Mouse (Mus musculus) kidney, adult 18-20 months (tissue): ENCODE measurements around the gene Lingo1.
A peak's percentile ranks its signal among the peaks of the same experiment; 100 is the strongest.

ENCODE experiments used
- DNase-seq: peaks from one replicate; pipeline ENCODE4 v3.0.0; 2021

Gene Lingo1

DNA sequence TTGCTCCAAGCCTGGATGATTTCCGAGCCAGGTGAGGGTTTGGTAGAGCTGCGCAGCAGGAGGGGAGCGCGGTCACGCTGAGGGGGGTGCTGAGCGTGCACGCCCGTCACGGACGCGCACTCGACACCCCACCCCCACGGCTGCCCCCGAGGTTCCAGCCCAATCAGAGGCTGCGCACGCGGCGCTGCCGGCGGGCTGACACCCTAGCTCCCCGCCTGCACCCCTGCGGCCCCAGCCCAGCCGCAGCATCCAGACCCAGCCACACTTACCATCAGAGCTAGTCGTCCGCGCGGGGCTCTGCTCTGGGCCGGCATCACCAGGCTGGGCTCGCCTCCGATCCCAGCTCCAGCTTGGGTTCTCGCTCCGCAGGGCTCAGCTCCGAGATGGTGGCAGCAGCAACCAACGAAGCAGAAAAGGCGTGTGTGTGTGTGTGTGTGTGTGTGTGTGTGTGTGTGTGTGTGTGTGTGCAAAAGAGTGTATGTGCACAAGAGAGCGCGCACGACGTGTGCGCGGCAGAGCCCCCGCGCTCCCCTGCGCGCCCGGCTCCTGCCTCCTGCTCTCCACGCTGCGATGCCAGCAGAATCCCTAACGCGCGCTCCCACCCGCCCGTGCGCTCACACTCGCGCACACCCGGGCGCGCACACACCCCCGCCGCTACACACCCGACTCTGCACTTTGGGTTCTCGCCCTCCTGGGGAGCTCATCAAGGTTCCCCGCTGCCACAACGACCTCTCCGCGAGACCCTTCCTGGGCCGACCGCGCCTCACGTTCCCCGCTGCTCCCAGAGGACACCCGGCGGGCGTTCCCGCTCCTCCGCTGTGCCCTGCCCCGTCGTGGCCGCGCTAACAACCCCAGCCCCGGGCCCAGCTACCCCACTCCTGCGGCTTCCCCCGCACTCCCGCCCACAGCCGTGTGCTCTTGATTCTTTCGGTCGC is at the start of gene Lingo1:
Gene Lingo1 (minus strand): TSS at position 748 of the 935 bp plus-strand sequence.
- DNase-seq = no peak

GRCm38 (mm10) chr9:56844644-56845043 is 48.4 kb upstream of the Lingo1 start:
- DNase-seq = no peak

- DNase-seq = peak; percentile 77
Observed at GRCm38 (mm10) chr9:56843679-56844188, 47.5 kb upstream of the Lingo1 start.

DNA sequence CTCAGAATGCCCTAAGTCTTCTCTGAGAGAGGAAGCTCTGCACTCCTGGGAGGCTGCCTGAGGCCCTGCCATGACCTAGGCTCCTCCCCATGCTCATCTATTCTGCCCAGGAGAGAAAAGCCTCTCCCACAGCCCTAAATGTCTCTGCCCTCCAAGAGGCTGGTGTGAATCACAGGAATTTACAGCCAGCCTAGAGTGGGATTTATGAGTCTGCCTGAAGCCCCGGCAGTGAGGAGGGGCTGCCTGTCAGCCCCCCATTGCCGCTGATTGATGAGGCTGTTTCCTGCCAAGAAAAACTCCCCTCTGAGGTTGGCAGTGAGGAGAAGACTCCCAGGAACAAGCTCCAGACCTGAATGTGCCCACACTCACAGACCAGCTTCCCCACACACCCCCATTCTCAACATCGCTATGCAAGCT is 46.0 kb upstream of the Lingo1 start:
- no peak for DNase-seq

DNA sequence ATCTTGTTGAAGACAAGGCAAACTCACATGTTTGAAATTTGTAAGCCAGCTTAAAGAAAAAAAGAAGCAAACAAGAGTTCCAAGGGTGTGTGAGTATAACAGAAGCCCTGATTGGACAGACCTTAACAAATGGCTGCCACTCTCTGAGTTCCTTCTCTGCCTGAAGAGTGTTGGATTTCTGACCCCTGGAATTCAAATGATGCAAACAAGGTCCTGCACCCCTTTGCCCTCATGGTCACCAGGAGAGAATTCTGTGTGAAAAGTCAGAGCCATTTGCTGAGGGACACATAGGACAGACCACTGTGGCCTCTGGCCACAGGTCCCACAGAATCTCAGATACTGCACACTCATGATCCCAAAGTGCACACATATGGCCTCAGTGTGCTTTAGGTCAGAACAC is 45.6 kb upstream of the Lingo1 start:
- DNase-seq = no peak

DNA sequence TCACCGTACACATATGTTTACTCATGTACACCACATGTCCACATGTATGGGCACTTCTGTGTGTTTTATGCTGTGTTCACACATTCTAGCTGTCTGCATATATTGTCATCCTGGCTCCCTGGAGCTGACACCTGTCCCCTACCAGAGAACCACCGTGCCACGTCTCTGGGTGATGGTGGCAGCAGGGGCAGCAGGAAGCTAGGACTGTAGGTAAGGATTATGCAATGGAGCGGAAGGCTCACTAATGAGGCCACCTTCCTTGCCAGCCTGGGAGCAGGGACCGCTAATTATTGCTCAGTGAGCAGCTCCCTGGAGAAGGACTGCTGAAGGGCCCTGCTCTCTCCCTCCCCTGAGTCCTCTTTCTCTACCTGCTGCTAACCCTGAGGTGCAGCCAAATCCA is 44.5 kb upstream of the Lingo1 start:
- no peak for DNase-seq

DNA sequence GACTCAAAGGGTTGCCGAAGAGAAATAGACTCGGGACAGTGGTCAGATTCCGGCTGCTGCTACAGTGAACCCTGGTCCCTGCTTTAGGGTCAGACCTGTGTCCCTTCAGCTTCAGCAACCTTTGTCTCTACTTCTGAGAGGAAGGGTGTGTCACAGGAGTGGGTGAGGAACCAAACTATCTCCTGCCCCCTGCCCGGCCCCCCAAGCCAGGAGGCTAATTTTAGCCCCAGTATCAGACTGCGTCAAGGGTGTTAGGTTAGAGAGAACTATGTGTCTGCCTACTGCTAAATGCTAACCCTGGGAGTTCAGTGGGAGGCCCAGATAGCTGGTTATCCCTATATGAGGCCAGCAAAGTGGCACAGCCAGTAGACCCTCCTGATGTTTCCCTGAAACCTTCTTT is 38.9 kb upstream of the Lingo1 start:
- DNase-seq = no peak

DNA sequence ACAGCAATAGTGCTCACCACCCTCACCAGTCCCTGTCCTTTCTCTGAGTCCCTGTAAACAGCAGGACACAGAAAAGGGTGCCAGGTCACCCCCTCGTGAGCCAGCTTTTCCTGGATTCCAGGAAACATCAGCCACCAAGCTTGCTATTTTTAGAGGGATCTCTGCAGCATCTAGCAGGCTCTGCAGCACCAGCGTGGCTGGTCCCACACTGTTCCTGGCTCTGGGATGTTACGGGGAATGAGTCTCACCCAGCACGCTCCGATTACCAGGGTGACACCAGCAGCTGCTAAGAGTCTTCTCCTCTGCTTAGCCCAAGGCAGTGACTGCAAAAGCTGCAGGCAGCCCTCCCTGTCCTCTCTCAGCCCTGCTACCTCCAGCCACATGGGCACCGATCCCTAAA is 36.6 kb upstream of the Lingo1 start:
- DNase-seq = no peak

- DNase-seq = no peak
Observed at GRCm38 (mm10) chr9:56831904-56832303, 35.6 kb upstream of the Lingo1 start.

DNA sequence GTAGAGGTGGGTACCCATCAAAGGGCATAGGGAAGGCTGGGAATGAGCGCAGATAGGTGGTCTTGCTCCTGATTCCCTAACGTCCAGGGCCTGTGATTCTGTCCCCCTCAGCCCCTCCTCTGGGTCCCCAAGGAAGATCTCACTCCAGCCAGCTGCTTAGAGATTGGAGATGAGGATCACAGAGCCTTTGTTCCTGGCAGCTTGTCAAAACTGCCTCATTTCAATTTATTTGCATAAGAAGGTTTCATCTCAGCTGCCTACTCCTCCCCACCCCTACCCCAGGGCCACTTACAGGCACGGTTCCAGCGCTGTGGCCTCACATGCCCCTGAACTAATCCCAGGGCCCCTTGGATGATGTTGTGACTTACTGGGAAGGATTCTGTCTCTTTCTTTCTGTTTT is 33.9 kb upstream of the Lingo1 start:
- DNase-seq = no peak

DNA sequence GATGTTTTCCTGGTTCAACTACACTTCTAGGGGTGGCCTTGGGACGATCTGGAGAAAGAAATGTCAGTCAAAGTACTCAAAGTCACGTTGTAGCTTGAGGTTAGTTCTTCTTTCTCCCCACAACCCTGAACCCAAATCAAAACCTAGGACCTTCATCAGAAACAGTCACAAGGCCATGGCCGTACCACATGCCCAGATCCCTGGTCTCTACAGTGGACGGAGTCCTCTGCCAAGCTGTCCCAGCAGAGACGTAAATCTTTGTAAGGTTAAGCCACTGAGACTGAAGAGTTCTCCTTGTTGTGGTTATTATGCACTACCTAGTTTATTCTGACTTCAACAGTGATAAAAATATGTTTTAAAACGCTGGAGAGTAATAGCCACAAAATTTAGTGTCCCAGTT is 32.6 kb upstream of the Lingo1 start:
- DNase-seq = no peak

- DNase-seq = no peak
Observed at GRCm38 (mm10) chr9:56828146-56828545, 31.9 kb upstream of the Lingo1 start.

GRCm38 (mm10) chr9:56825476-56826213 is 29.4 kb upstream of the Lingo1 start:
- DNase-seq = no peak

- DNase-seq = peak; percentile 27
Observed at GRCm38 (mm10) chr9:56824900-56825299, 28.6 kb upstream of the Lingo1 start.

DNA sequence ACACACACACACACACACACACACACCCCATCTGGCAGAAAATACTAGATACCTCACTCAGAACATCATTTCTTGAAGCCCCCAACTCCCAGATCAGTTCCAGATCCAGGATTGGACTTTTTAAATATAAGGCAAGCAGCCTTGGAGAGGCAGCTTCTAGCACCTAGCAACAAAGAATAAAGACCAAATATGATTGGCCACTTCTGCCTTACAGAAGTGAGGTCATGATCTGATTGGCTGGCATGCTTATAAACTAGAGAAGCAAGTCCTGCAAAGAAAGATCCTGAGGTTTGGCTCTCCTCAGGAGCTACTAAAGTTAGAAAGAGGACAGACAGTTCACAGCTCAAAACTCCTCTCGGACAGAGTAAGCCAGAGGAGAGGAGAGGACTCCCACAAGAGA is 14.6 kb upstream of the Lingo1 start:
- no peak for DNase-seq

DNA sequence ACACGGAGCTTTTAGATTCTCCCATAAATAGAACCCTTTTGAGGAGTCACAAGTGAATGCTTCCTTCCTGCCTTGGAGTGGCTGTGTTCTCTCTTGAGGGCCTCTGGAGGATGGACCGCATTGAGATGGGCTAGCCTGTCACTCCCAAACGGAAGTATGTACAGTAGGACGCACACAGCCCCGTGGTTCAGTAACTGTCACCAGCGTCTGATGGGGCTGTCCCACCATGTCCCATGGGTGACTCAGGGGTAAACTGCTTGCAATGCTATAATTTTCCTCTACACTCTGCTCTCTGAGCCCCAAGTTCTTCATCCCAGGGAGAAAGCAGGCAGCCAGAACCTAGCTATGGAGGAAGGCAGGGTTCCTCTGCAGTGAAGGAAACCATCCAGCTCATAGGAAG is 11.7 kb upstream of the Lingo1 start:
- DNase-seq = no peak

DNA sequence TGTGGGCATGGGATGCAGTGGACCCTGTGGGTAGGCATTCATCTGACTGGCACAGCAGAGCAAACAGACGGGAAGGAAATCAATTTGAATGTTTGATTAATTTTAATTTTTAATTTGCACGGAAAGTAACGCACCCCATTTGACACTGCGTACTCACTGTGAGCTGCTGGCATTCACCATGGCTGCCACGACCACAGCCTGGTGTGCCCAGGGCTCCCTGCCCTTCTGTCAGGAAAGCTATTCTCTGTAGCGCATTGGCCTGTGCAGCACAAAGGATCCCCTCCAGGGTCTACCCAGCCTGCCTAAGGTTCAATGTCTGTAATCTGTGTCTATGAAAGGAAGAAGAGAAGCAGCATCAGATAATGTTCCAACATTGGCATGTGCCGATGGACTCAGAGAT is 6.9 kb upstream of the Lingo1 start:
- DNase-seq = no peak

DNA sequence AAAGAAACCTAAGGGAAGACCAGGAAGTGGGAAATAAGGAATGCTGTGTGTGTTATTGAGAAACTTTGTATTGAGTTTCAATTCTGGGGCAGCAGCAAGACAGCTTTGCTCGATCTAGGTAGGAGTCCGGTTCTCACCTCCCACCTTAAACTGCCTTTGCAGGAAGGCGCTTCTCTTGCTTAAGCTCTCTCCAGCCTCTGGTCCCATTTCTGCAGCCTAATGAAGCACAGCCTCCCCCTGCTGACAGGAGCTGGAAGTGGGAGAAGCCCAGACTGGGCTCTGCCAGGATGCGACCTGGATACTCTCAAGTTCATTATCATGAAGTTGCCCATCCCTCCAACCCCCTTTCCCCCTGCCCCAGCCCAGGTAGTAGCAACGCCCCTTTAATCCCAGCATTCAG is 1.6 kb upstream of the Lingo1 start:
- peak; percentile 65 for DNase-seq

- DNase-seq = no peak
Observed at GRCm38 (mm10) chr9:56796656-56797131, 426 bp upstream of the Lingo1 start.

DNA sequence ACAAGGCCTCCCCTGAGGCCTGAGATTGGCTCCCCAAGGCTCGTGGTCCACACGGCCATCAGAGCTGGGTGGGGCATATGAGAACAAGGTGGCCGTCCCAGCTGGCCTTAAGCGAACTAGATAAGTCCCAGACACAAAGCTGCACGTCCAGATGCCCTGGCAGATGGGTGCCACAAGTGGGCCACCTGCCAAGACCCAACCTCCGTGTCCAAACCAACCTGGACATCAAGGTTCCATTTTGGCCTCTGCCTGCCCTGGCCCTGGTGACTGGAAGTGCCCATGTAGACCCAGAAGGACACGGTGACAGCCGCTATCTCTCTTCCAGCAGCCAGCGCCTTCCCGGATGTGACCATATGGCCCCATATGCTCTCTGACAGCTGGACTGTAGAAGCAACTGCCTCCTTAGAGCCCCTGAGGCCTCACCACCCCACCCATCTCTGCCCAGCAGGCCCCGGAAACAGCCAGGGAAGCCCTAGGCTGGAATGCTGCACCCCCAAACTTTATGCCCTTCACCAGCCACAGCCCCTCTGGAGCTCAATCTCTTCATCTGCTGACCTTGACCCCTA is 4.5 kb downstream of the Lingo1 start:
- no peak for DNase-seq

DNA sequence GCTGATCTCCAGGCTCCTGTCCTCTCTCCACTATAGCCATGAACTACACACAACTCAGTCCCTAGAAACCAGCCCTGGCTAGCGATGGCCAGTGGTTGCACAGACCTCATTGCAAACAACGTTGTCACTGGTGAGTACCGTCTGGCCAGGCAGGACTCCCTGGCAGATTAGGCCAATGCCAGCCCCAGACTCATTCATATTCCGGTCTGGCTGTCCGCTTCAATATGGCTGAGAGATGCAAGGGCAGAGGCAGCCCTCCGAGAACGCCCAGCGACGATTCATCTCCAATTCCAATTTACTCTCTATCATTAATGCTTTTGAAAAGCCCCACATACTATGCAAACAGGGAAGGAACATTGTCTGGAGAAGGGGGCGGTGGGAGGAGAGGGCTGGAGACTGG is 11.7 kb downstream of the Lingo1 start:
- DNase-seq = no peak

DNA sequence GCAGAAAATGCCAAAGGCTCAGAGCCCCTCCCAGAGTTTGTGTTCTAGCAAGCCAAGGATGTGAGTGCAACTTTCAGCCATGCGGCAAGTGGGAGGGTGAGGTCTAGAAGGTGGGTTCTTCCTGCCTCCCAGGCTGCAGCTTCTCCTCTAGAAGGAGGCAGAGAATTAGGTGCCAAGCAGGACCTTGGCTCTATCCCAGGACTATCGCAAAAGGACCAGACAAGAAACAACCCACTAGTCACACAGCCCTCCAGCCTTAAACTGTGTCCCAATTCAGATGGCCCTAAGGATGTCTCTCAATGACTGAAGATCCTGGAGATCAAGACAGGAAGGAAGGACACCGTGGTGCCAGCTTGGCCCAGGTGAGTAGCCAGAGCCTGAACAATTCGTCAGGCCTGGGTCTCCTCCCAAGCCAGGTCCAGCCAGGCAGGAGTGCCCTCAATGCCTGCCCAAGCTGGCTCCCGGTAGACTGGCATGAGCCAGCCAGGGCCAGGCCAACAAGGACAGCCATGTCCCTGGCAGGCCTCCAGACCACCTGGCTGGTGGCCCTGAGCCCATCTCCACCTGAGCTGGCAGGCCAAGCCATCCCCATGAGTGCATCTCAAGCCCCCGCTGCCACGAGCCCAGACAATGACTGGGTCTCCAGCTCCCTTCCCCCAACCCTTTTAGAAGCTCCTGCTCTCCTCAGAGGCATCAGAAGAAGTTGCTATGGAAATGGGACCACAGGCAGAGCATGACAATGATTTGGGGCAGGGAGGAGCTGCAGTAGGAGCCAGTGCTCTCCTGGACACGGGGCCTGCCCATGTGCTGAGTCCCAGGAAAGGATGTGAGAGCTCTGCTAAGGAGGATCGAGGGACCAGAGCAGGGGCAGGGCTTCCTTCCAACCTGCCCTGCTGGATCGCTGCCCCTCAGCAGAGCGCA is 19.1 kb downstream of the Lingo1 start:
- peak; percentile 38 for DNase-seq
